Mouse (Mus musculus): Measurements from ENCODE around the gene Omd.

Omd gene

GRCm38 (mm10) chr13:49617021-49617420 is 34.8 kb downstream of the Omd start:
- DNase-seq: no peak

DNA sequence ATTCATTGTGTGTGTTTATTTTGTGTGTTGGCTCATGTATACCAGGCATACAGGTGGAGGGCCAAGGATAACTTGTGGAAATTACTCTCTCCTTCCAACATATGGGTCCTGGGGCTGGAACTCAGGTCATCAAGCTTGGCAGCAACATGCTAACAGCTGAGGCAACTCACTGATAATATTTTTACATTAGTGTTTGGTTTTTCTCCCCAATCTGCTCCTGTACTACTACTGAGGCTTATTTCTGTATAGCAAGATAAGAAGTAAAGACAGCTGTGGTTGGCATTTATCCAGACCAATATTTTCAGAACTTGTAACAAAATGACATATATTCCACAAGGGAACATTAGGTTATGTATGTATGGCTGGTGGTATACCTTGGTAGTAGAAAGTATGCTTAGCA is 36.1 kb downstream of the Omd start:
- no peak for DNase-seq

GRCm38 (mm10) chr13:49623216-49623615 is 41.0 kb downstream of the Omd start:
- DNase-seq: no peak

DNA sequence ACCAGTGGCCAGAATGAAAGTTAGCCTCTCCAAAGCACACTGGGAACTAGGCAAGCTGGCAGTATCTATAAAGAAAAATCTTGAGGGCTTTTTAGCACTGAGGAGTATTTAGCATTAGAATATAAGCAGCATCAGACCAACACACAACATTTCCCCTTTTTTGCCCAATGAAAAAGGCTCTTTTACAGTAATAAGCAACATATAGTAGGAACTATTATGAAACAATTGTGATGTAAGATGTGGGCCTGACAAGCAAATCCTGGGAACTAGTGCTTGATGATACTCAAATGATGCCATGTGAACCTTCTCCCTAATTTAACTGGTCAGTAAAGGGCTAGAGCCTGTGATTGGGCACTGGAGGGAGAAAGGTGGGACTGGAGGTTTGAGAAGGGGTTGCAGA is 45.9 kb downstream of the Omd start:
- no peak for DNase-seq

- DNase-seq: no peak
Measured at GRCm38 (mm10) chr13:49629076-49629475, 46.8 kb downstream of the Omd start.

- DNase-seq: no peak
Measured at GRCm38 (mm10) chr13:49639965-49640364, 57.7 kb downstream of the Omd start.

Data from cerebellum, postnatal 10 days (tissue).